Mouse (Mus musculus) gastrocnemius, postnatal 36 days (tissue): Measurements from ENCODE around the gene Zbtb1. TPM values are rescaled to one million over a fixed set of nuclear protein-coding genes. Genes with fewer than 3 reads are reported as not detected.

Experiments used
- DNase-seq, 2 experiments: peaks; one replicate each; pipeline ENCODE4 v3.0.0; 2022
- intact Hi-C: fragments of 180-260 bp; cut with DNase I; formaldehyde crosslinking; loops from one replicate; pipeline ENCODE4 v1.15.1; 2025
- long read RNA-seq, 2 experiments: library from polyadenylated mRNA; stranded (forward); transcript quantifications; one replicate each; pipeline ENCODE4 v2.0.0; 2021
- total RNA-seq, 2 experiments: library from RNA; stranded (reverse); gene quantifications; 2 replicates each; pipeline ENCODE4 v1.2.3; 2021

Zbtb1 gene
- total RNA-seq: 1 to 10 TPM; 3.0 to 4.0 TPM
- long read RNA-seq, experiment 1, full-length matches to known transcripts: 3 of 6 reads
- long read RNA-seq, experiment 1, partial matches to known transcripts: 0 of 6 reads
- long read RNA-seq, experiment 1, other reads (novel, unspliced or antisense): 3 of 6 reads
- long read RNA-seq, experiment 2, full-length matches to known transcripts: 8 of 11 reads
- long read RNA-seq, experiment 2, partial matches to known transcripts: 0 of 11 reads
- long read RNA-seq, experiment 2, other reads (novel, unspliced or antisense): 3 of 11 reads

DNA sequence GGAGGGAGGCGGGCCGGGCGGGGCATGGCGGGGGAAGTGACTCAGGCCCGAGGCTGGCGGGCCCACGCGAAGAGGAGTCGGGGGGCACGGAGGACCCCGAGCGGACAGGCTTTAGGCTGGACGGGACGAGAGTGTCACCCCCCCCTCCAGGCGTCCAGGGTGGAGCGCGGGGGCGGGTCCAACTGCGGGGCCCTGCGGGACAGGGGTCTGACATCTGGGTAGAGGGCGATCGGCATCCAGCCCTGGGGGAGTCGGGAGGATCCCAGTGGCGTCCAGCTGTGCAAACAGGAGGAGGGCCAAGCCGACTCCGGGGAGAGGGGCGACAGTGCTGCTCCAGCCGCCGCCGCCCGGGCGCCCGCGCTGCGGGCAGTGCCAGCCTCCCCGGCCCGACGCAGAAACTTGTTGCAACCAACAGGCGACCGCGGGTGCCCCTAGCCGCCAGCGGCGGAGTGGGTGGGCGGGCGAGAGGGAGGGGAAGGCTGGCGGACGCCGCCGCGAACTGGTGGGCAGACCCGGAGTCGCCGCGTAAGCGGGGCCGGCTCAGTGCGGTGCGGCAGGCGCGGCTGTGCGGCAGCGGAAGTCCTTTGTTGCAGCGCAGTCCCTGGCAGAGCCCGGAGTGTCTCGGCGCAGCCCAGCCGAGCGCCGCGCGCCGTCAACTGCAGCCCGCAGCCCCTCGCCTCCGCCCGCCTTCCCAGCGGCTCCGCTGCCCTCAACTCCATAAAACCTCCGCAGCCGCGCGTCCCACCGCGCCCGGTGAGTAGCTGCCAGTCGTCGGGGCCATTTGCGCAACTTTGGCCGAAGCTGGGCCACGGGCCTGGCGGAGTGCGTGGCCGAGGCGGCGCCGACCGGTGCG, at the start of gene Zbtb1:
Gene Zbtb1 (plus strand): TSS at position 289 of the 853 bp plus-strand sequence.
- intact Hi-C loops: loop anchor here (2.0 kb wide), 1 partner anchor 35 kb away; the partner anchor contains the start of gene Hspa2
- peak; percentile 69 to 80 for DNase-seq

DNA sequence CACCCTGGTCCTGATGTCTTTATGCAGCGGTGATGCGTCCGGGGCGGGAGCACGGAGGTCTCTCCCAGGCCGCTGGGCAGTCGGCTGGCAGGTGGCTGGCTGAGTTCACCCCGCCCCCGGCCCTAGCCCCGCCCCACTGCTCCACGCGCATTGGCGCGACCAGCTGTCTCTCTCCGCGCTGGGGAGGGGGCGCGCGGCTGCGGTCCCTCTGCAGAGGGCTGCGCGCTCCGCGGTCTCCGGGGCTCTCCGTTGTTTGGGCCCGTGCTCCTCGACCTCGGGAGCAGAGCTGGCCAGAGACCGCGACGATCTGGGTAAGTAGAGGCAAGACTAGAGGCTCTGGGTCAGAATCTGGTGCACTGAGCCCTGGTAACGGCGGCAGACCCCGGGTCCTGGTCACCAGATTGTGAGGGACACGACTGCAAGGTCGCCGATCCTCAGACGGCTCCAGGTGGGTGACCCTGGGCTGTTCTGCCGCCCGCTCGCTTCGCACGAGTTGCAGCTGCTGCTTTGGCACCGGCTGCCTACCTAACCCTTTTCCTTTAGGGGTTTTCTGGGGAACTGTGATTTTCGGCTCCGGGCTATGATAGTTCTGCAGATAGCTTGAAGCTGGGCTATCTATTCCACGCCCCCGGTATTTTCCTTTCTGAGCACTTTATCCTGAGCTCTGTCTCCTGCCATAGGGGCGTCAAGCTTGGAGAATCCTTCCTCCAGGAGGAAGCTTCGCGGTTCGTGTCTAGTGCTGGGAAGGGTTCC, 45.2 kb upstream of the Zbtb1 start, which contains the start of gene Akap5:
Gene Akap5 (plus strand): TSS at position 213 of the 753 bp plus-strand sequence.
- intact Hi-C loops: no loop called here
- no peak for DNase-seq

DNA sequence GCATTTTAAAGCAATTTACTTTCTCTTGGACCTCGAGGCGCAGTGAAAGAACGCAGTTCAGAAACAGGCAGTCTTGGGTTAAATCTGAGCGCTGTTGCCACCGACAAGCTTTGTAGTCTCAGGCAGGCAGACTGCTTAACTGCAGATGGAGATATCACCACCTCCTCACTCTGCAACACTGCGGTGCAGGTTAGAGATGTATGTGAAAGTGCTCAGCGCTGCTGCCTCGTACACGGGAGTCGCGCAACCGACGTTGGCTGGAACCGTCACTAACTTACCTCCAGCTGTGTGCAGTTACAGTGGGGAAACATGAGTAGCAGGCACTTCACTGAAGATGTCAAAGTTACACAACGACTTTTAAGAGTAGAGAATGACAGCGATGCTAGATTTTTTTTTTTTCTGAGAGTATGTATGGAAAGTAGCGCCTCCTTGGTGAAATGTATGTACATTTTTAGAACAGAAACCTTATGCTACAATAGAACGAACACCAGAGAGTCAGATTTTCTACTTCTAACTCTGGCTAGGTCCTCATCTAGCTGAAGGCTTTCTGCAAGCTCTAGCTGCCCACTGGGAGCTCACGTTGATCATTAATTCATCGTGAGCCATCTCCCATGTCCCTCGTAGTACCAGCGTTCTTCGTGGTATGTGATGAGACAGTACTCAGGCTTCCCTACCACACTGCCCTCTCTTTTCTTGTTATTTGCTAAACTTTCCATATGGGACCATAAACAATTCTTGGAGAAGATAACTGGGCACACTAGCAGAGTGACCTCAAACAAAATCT, 43.4 kb upstream of the Zbtb1 start:
- intact Hi-C loops: no loop called here
- DNase-seq: no peak

DNA sequence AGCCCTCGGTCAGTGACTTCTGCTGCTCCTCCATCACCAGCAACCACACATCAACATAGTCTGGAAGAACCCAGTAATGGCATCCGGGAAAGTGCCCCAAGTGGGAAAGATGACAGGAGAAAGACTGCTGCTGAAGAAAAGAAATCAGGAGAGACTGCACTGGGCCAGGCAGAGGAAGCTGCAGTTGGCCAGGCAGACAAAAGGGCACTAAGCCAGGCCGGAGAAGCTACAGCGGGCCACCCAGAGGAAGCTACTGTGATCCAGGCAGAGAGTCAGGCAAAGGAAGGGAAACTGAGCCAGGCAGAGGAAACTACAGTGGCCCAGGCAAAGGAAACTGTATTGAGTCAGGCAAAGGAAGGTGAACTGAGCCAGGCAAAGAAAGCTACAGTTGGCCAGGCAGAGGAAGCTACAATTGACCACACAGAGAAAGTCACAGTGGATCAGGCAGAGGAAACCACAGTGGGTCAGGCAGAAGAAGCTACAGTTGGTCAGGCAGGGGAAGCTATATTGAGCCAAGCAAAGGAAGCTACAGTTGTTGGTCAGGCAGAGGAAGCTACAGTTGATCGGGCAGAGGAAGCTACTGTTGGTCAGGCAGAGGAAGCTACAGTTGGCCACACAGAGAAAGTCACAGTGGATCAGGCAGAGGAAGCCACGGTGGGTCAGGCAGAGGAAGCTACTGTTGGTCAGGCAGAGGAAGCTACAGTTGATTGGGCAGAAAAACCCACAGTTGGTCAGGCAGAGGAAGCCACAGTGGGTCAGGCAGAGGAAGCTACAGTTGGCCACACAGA, 41.3 kb upstream of the Zbtb1 start:
- intact Hi-C loops: no loop called here
- no peak for DNase-seq

DNA sequence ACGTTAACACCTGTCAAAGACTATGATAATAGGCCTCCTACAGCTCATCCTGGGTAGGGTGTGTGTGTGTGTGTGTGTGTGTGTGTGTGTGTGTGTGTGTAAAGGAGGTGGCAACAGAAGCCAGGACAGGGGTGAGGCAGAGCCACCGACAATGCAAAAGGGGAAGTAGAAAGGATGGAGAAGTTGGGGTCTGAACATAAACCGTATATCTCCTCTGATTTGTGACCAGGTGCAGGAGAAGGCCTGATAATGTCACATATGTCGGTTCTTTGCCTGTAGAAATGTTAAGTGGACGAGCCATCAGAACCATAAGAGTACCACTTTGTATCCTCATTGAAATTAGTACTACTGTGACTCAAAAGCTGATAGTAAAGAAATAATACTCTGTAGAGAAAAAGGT, 36.4 kb upstream of the Zbtb1 start:
- no peak for DNase-seq
- intact Hi-C loops: loop anchor here (10.0 kb wide), 2 partner anchors 129 to 549 kb away; no protein-coding TSS in a partner anchor

DNA sequence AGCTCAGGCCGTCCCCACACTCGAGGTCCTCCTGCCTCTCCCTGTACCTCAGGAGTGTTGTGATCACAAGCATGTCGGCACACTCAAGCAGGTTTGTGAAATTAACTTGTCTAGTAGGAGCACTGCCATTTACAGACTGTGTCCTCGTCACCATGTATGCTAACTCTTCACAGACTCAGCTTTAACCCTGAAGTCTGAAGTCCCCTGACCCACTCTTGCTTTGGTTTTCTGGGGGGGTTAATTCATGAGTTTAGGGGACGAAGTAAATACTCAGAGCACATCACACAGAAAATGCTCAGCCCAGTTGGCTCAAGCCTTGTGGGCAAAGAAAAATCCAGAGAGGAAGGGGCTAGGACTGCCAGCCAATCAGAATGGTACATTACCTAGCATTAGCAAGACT, 34.4 kb upstream of the Zbtb1 start:
- no peak for DNase-seq
- intact Hi-C loops: loop anchor here (10.0 kb wide), 2 partner anchors 131 to 551 kb away; no protein-coding TSS in a partner anchor

DNA sequence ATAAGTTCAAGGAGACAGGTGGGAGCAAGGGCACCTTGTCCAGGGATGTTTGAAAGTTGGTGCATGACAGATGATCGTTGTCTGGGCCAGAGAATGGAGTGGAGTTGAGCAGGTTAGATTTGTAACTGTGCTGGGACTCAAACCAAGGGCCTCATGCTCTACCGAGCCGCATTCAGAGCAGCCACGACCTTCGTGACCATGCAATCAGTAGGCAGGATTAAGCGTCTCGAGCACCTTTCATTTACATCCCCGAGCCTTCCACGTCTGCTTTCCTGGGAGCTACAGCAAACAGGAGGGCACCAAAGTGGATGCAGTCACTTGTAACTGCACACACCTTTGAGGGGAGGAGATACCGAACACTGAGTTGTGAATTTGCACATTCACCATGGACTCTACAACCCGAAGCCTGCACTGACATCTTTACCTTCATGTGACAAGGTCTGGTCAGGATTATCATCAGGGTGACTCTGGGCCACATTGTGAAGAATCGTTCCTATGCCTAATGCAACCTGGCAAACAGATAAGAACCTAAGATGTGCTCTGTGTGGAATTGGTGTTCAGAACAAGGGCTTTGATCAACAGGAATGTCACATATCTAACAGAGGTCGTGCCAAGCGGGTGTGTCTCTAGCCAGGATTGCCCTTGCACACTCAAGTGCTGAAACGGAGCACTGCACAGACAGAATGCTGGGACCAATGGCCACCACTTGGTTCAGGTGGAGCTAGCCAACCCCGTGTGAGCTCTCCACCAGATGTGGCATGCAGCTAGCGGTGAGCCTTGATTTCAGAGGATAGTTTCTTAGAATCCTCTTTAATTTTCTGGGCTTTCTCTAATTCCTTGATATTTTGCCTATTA, 33.7 kb upstream of the Zbtb1 start:
- intact Hi-C loops: loop anchor here (10.0 kb wide), 2 partner anchors 132 to 552 kb away; no protein-coding TSS in a partner anchor
- no peak for DNase-seq

DNA sequence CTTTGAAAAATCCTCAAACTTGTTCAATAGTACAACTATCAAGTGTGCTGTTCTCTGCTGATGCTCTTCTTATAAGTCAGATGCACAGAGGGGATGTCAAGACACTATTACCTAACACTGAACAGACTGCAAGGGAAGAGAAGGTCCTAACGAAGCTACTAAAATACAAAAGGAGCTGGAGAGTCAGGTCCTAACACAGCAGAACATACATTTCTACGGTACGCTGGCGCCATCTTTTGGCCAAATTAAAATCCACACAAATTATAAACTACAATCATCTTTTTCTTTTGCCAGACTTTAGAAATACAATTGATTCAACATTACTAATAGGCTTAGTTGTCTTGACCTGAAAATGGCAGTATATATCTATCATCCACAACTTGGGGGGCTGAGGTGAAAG, 29.0 kb upstream of the Zbtb1 start:
- intact Hi-C loops: loop anchor here (2.0 to 5.0 kb wide), 2 partner anchors 48 to 131 kb away; no protein-coding TSS in a partner anchor
- DNase-seq: peak in 1 of 2 experiments; percentile 35

DNA sequence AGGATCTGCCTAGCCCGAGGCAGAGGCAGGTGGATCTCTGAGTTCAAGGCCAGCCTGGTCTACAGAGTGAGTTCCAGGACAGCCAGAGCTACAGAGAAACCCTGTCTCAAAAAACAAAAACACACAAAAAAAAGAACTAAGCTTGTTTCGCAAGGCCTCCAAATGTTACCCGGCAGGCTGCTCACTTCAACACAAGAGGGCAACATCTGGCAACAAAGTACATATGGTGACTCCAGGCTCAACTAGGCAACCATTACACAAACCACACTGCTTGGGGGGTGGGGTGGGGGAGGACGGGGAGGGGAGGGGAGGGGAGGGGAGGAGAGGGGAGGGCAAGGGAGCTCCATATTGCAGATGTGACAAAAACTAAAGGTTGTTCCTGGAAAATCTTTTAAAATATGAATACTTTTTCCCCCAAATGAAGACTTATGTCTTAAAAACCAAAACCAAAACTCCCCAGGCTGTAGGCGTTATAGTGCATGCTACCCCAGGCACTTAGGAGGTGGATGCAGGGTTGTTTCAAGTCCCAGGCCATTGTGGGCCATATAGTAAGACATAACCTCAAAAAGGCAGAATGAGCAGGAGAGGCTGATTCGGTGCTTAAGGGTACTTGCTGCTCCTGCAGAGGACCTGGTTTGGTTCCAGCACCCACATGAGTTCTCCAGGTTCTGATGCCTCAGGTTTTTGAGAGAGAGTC, 24.2 kb upstream of the Zbtb1 start:
- DNase-seq: no peak

DNA sequence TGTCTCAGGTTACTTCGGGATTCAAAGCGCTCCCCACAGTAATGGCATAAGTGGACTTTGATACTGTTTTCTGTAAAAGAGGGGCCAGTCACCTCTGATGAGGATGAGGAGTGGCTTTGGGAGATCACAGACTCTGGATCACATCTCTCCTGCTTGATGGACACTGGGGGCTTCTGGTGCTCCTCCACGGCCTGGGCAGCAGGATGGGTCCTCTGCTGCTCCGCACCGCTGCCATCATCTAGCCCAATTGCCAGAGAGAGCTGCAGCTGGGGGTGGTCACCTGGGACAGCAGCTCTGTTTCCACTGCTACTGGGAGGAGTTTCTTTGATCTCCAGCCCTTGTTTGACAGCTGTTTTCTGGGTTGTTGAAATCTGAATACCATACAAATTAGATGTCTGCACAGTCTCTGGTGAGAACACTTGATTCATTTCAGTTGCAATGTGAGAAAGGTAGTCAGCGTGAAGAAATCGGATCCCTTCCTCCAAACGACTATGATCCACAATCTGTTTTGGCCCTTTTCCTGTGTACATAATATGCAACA, 20.3 kb upstream of the Zbtb1 start:
- no peak for DNase-seq
- intact Hi-C loops: no loop called here

More for the DNA sequence above, 24.2 kb upstream of the Zbtb1 start:
- intact Hi-C loops: no loop called here

DNA sequence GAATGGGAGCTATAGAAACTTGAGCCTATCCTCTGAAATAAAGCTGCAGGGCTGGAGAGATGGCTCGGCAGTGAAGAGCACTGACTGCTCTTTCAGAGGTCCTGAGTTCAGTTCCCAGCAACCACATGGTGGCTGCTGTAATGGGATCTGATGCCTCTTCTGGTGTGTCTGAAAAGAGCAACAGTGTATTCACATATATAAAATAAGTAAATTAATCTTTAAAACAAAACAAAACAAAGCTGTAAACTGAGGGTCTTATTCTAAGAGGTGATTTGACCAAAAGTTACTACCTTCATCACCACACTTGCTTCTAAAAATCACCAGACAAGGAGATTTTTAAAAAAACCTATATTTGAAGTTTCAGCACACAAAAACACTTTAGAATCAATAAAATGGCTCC, 9.2 kb upstream of the Zbtb1 start:
- DNase-seq: no peak

DNA sequence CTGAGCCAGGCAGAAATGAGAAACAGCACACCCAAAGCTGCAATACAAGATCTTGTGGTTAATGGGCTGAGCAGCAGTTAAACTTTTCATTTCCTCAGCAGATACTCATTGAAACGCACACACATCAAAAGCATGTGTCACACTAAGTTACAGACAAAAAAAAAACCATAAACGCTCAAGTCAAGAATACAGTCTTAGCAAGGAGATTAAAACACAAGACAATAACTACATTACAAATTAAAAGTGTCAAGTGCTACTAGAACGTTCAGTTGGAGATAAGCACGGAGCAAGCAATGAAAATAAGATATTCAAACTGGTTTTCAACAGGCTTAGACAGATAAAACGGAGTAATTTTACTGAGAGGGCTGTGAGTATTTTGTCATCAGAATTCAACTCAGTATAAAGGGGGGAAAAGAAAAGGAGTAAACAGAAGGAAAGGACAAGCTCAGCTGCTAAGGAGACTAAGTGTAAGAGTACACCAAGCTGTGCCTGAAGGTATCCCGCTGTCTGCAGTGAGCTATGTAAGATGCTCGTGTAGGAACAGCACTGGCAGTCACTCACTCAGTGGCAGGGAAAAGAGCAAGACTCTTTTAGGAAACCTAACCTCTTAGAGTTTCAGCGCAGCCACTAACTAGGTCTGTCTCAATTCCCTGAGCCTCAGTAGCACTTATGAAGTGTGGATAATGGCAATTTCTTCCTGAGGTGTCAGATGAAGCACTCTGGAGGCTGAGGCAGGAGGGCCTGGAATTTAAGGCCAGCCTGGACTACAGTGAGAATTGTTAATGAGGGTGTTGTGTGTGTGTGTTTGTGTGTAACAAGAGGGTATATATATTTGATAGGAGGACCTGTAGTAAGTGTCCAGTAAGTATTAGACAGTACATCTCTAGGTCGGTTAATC, 8.4 kb upstream of the Zbtb1 start:
- DNase-seq: no peak
- intact Hi-C loops: no loop called here

More for the DNA sequence above, 9.2 kb upstream of the Zbtb1 start:
- intact Hi-C loops: no loop called here

DNA sequence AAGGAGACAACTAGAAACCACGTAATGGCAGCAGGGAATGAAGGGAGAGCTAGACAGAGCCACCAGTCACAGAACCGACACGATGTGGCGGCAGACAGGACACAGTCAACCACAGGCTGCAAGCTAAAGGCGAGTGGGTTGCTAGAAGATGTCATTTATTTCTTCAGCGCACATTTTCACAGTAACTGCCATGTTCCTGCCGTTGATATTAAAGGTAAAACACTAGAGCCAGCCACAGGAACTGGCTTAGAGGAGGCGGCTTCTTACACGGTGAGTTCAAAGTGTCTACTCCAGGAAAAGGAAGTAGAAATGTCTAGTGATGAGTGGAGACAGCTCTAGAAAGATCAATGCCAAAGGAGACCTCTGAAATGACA, 7.8 kb upstream of the Zbtb1 start:
- no peak for DNase-seq
- intact Hi-C loops: no loop called here

DNA sequence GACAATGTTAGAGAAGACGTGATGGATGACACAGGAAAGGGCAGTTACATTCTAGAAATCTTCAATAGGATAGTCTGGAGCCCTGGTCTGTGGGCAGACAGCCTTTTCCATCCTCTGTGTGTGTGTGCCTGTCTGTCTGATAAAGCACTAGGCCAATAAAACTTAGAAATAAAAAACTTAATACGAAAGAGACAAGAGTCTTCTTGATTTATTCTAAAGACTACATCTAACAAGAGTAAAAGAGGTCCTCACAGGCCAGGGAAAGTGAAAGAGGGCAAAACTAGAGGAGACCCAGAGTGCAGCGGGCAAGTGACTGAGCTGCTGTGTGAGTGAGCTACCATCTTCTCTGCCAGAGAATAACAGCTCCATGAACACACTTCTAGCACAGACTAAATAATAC, 3.8 kb upstream of the Zbtb1 start:
- DNase-seq: no peak
- intact Hi-C loops: no loop called here

DNA sequence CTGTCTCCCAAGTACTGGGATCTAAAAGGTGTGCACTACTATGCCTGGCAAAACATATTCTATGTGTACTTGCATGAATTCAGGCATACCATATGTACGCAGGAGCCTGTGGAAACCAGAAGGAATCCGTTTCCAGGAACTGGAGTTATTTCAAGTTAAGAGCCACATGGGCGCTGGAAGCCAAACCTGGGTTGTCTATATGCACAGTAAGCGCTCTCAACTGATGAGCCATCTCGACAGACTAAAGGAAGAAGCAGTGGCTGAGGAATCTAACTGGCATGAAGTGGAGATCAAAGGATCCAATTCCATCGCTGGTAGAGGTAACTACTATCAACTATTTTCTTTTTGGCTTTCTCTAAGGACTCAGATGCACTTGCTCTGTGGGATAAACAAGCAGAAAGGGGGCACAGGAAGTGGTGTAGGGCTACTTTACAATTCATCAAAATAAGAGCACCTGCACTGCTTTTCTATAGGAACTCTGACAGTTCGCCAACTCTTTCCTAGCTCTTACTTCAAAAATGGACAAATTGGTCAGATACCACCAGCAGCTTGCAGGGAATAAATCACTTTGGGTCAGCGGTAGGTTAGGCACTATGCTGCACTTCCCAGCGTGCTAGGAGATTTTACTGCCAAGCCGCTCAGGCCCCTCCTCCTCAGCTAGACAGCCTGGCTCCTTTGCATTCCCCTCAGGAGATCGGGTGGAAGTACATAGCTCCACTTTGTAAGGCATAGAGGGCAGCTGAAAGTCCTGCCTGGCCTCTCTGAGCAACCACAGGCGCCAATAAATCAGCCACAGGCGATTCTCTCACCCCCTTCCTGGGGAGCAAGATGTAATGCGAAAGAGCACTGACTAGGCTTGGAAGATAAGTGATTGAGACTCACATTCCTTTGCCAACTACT, 2.7 kb upstream of the Zbtb1 start:
- DNase-seq: no peak
- intact Hi-C loops: no loop called here
